Mouse (Mus musculus) layer of hippocampus, postnatal 10 days (tissue): Measurements from ENCODE around the gene Gm49380. TPM values are rescaled to one million over a fixed set of nuclear protein-coding genes. Genes with fewer than 3 reads are reported as not detected.

Experiments used
- DNase-seq, 2 experiments: peaks; one replicate each; pipeline ENCODE4 v3.0.0; 2021; ENCODE audit warnings: low spot score in 2 of 2
- total RNA-seq, 2 experiments: library from RNA; stranded (reverse); gene quantifications; 2 replicates each; pipeline ENCODE4 v1.2.3; 2021

Gene Gm49380
- total RNA-seq, 2 experiments from 2014 or later = 0.43 TPM; not detected in 1

GRCm38 (mm10) chr9:44048541-44049380 is 64.5 kb downstream of the Gm49380 start:
- DNase-seq = peak; percentile 36 to 52

GRCm38 (mm10) chr9:44047571-44048490 is 65.5 kb downstream of the Gm49380 start:
- no peak for DNase-seq

- DNase-seq = peak in 1 of 2 experiments; percentile 22
Measured at GRCm38 (mm10) chr9:44047071-44047470, 66.2 kb downstream of the Gm49380 start.

- DNase-seq = no peak
Measured at GRCm38 (mm10) chr9:44046426-44046825, 66.9 kb downstream of the Gm49380 start.

GRCm38 (mm10) chr9:44045884-44046272 is 67.4 kb downstream of the Gm49380 start:
- DNase-seq = no peak

GRCm38 (mm10) chr9:44045158-44045883 is 68.0 kb downstream of the Gm49380 start:
- DNase-seq = no peak

GRCm38 (mm10) chr9:44044426-44045157 is 68.7 kb downstream of the Gm49380 start:
- peak; percentile 23 to 35 for DNase-seq

GRCm38 (mm10) chr9:44043708-44044425 is 69.4 kb downstream of the Gm49380 start:
- peak; percentile 32 to 49 for DNase-seq

GRCm38 (mm10) chr9:44042836-44043707 is 70.2 kb downstream of the Gm49380 start, which contains the start of gene Thy1:
TSS of gene Thy1 (plus strand) at chr9:44043384.
- peak; percentile 58 to 73 for DNase-seq

GRCm38 (mm10) chr9:44042396-44042680 is 71.0 kb downstream of the Gm49380 start:
- no peak for DNase-seq

- DNase-seq = peak in 1 of 2 experiments; percentile 20
Measured at GRCm38 (mm10) chr9:44041511-44042395, 71.5 kb downstream of the Gm49380 start.

GRCm38 (mm10) chr9:44037106-44037505 is 76.2 kb downstream of the Gm49380 start:
- DNase-seq = no peak

- no peak for DNase-seq
Measured at GRCm38 (mm10) chr9:44033957-44034727, 79.2 kb downstream of the Gm49380 start.

- no peak for DNase-seq
Measured at GRCm38 (mm10) chr9:44033317-44033716, 80.0 kb downstream of the Gm49380 start.

- DNase-seq = no peak
Measured at GRCm38 (mm10) chr9:44031946-44032345, 81.4 kb downstream of the Gm49380 start.

GRCm38 (mm10) chr9:44031079-44031478 is 82.2 kb downstream of the Gm49380 start:
- DNase-seq = no peak

- DNase-seq = no peak
Measured at GRCm38 (mm10) chr9:44030646-44031045, 82.7 kb downstream of the Gm49380 start.
